Mouse (Mus musculus) heart, embryonic 16.5 days (tissue): Measurements from ENCODE around the gene Llph. TPM values are rescaled to one million over a fixed set of nuclear protein-coding genes. Genes with fewer than 3 reads are reported as not detected.
A peak's percentile ranks its signal among the peaks of the same experiment; 100 is the strongest.

Experiments
- ATAC-seq: fragments of 200-750 bp; cut with Nextera tagmentation; replicated peaks from 2 replicates; pipeline ENCODE4 v1.8.0; 2017; ENCODE audit warnings: moderate number of reproducible peaks; ENCODE audit not compliant: insufficient read depth, low FRiP score; ENCODE audit errors: extremely low read depth
- H3K27ac ChIP-seq: fragments of 300-500 bp; sonication (generic); 2 replicates; pipeline ENCODE4 v1.5.1; 2014; ENCODE audit warnings: mild to moderate bottlenecking, low read length, control low read depth, moderate library complexity
- H3K27me3 ChIP-seq: fragments of 300-500 bp; sonication (generic); 2 replicates; pipeline ENCODE4 v1.6.1; 2014; ENCODE audit warnings: low read length, mixed read lengths; ENCODE audit not compliant: control insufficient read depth, insufficient read depth
- H3K36me3 ChIP-seq: fragments of 300-500 bp; sonication (generic); 2 replicates; pipeline ENCODE4 v1.6.1; 2014; ENCODE audit not compliant: control insufficient read depth, insufficient read depth
- H3K4me1 ChIP-seq: fragments of 300-500 bp; sonication (generic); 2 replicates; pipeline ENCODE4 v1.6.1; 2014; ENCODE audit warnings: low read length, mixed read lengths; ENCODE audit not compliant: control insufficient read depth, insufficient read depth
- H3K4me2 ChIP-seq: fragments of 300-500 bp; sonication (generic); 2 replicates; pipeline ENCODE4 v1.6.1; 2014; ENCODE audit warnings: low read depth, mild to moderate bottlenecking, control low read depth, low read length
- H3K4me3 ChIP-seq: fragments of 300-500 bp; sonication (generic); 2 replicates; pipeline ENCODE4 v1.5.1; 2014; ENCODE audit warnings: mild to moderate bottlenecking, control low read depth, low read length
- H3K9ac ChIP-seq: fragments of 300-500 bp; sonication (generic); 2 replicates; pipeline ENCODE4 v1.6.1; 2014; ENCODE audit warnings: low read length, control low read depth
- H3K9me3 ChIP-seq: fragments of 300-500 bp; sonication (generic); replicated peaks from 2 replicates; pipeline ENCODE4 v1.6.1; 2016; ENCODE audit warnings: low read length; ENCODE audit not compliant: control insufficient read depth
- WGBS: fragments of 180-500 bp; shearing (Covaris S2); extraction: QIAGEN DNeasy Blood & Tissue Kit; methylation state at CpG from one replicate; pipeline ENCODE4 v1.1.7; 2014; 5-methylcytosine and 5-hydroxymethylcytosine counted together
- polyA plus RNA-seq: library from polyadenylated mRNA; unstranded; fragments of >200 nt; fragmentation: Nextera tagmentation; extraction: Ambion mirVana; gene quantifications from 2 replicates; pipeline ENCODE4 v1.2.1, GENCODE M21; 2015

Llph gene
- polyA plus RNA-seq, 1 experiment from 2014 or later = 25.5 TPM

DNA sequence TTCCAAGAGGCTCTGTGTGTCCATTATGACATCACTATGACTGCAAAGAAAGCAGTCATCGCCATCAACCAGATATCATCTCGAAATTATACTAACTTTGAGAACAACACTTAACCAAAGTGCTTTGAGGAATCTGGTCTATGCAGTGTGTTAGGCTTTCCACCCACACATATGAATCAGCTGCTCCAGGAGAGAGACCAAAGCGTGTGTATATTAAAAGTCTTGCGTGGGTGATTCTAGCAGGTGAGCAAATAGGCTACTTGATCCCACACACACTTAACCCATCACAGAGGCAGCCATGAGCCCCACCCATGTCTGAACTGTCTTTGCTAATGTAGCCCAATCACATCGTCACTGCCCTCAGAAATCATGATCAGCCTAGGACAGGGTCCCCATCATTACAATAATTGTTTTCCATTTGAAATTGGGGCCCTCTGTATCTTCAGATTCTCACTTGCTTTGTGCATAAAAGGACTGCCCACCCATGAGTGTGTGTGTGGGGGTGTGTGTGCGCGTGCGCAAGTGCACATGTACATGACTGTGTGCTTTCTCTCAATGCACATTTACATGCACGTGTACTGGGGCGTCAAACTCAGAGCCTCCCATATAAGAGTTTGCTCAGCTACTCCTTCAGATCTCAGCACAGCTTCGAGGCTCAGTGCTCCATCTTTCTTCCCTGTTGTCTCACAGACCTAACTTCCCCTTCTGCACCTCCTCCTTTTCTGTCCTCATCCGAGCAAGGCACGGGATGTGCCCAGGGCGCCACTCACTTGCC lies 29.6 kb upstream of the Llph start:
- H3K4me2 ChIP-seq = no peak overlapping the region
- H3K9me3 ChIP-seq = no peaks in the 10 kb centered on the region
- H3K27ac ChIP-seq = no peak overlapping the region
- H3K36me3 ChIP-seq = no peaks in the 10 kb centered on the region
- H3K9ac ChIP-seq = no peak overlapping the region
- ATAC-seq = no peak
- H3K4me1 ChIP-seq = no peaks in the 10 kb centered on the region; the same call in 1 of the 2 replicates
- no peak overlapping the region for H3K4me3 ChIP-seq
- no peaks in the 10 kb centered on the region; the same call in 1 of the 2 replicates for H3K27me3 ChIP-seq
- 72% methylated on average over 14 of the region's 14 CpGs for WGBS

DNA sequence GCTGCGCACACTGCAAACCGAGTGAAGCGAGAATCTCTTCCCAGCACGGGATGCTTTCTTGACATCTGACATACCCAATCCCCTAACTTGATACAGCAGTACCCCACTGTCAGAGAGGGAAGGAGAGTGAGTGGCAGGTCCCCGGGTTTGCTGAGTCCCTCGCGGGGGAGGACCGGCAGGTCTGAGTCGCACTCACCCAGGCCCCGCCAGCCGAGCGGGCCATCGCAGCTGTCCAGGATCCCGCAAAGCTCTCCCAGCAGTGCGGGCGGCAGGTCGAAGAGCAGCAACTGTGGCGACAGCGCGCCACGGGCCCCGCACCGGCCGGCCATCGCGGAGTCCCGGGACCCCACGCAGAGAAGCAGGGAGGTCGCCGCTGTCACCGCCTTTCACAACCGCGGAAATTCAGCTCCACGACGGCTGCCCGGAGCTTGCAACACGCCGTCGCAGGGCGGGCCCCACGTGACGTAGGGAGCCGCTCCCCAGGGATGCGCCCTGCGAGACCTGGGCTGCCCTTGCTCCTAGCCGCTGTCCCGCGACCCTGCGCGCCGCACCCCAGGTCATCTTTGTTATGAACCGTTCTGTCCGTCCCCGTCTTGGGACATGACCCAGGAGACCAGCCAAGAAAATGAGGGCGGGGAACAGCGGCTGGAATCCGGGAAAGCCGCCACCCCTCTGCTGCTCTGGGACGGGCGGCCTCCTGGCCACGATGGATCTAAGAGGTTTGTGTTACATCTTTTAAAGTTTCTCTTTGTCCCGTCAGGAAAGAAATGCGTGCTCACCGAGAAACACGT lies 25.5 kb upstream of the Llph start, which contains the start of gene Tmbim4:
Gene Tmbim4, plus strand, starts transcription at position 460 of the 791 bp plus-strand sequence.
- Histone ChIP-seq H3K27me3 (no peaks in the 10 kb centered on the region; the same call in 1 of the 2 replicates), H3K9ac (peak within 1 kb of the TSS; percentile 67), H3K9me3 (no peaks in the 10 kb centered on the region), H3K4me1 (no peaks in the 10 kb centered on the region; the same call in 1 of the 2 replicates), H3K4me3 (peak within 1 kb of the TSS; percentile 70), H3K27ac (no peak within 1 kb of the TSS), H3K4me2 (peak within 1 kb of the TSS; percentile 96), H3K36me3 (no peaks in the 10 kb centered on the region)
- peak; percentile 76 for ATAC-seq
- under 1% methylated on average over 65 of the region's 65 CpGs for WGBS

DNA sequence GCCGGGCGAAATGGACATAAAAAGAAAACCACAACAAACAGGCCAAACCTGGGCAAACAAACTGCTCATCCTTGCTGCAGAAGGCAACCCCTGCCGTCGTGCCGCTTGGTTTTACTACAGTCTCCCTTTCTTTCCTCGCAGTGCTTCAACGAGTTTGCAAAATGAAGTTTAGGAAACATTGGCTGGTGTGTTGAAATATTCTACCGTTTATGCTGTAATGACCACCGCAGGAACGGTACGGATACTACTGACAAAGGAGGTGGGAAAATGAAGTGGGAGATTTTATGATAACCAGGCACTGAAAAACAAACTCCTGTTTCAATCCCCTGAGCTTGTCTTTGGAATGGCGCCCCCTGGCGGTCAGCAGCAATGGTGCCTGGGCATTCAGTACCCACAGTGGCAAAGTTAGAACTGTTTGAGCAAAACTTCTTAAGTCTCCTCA lies 24.9 kb upstream of the Llph start, which contains the start of gene Irak3:
Gene Irak3, minus strand, starts transcription at position 170 of the 442 bp plus-strand sequence.
- H3K4me1 ChIP-seq = no peaks in the 10 kb centered on the region; the same call in 1 of the 2 replicates
- peak within 1 kb of the TSS; percentile 70 for H3K4me3 ChIP-seq
- no peaks in the 10 kb centered on the region for H3K36me3 ChIP-seq
- H3K27ac ChIP-seq = no peak within 1 kb of the TSS
- H3K9ac ChIP-seq = peak within 1 kb of the TSS; percentile 67
- peak within 1 kb of the TSS; percentile 96 for H3K4me2 ChIP-seq
- H3K9me3 ChIP-seq = no peaks in the 10 kb centered on the region
- peak; percentile 65; the same call in 1 of the 2 replicates for ATAC-seq
- no peaks in the 10 kb centered on the region; the same call in 1 of the 2 replicates for H3K27me3 ChIP-seq
- 1% methylated on average over 13 of the region's 13 CpGs for WGBS

DNA sequence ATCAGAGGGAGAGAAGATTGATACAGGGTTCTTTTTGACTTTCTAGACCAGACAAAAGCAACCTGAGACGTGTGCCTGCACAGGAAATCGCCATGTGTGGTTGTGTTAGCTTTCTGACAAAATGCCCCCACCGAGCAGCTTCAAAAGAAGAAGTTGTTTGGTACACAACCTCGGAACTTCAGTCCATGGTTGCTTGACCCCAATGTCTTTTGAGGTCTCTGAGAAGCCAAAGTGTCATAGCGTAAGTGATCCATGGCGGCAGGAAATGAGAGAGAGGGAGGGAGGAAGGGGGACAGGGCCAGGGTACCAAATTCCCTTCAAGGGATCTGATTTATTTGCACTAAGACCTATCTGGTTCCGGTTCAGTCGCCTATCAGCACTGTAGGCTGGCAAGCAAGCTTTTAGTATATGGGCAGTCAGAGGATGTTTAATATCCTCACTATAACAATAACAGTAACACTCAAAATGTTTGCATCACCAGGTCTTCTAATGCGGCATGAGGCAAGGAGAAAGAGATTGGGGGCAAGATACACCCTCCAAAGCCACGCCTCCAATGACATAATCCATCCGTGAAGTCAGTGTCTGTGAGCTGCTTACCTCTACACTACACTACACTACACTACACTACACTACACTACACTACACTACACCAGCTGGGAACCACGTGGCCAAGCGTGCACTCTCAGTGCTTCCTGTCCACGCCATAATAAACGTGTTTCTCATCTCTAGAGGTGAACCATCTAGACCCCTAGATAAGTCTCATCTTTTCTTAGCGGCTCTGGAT lies 24.2 kb upstream of the Llph start:
- no peaks in the 10 kb centered on the region for H3K36me3 ChIP-seq
- peak overlapping the region; percentile 96; the same call in 1 of the 2 replicates for H3K4me2 ChIP-seq
- no peak overlapping the region for H3K27ac ChIP-seq
- no peaks in the 10 kb centered on the region for H3K9me3 ChIP-seq
- H3K27me3 ChIP-seq = no peaks in the 10 kb centered on the region; the same call in 1 of the 2 replicates
- H3K4me1 ChIP-seq = no peaks in the 10 kb centered on the region; the same call in 1 of the 2 replicates
- H3K4me3 ChIP-seq = no peak overlapping the region
- H3K9ac ChIP-seq = no peak overlapping the region
- ATAC-seq = no peak
- 66% methylated on average over 16 of the region's 16 CpGs for WGBS

DNA sequence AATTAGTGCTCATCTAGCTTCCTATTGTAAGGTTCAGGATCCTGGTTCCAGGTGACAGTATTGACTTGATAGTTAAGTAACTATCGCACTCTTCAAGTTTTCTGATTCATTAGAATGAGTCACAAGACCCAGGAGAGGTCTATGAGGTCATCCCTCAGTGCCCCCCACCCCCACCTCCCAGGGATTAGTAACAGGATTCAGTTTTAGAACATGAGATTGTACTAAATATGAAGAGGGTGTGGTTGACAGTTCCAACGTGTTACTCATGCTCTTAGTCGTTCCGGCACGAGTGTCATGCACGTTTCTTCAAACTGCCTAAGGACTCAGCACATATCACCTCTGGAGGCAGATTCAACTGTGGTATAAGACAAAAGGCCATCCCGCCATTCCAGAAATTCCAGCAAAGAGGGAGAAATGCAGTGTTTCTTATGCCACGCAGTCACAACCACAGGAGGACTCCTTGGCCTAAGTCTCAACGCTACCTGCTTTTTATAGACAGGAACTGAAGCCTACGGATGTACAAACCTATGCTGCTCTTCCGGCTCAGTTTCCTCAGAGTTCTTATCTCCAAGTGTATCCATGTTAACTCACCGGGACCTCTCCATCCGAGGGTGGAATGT lies 22.2 kb upstream of the Llph start:
- ATAC-seq = no peak
- no peak overlapping the region for H3K9ac ChIP-seq

GRCm38 (mm10) chr10:120208015-120208414 lies 18.9 kb upstream of the Llph start:
- no peak overlapping the region for H3K4me2 ChIP-seq
- no peak for ATAC-seq
- H3K36me3 ChIP-seq = peaks cover 7% of the 10 kb centered on the region
- H3K9ac ChIP-seq = no peak overlapping the region
- H3K9me3 ChIP-seq = peaks cover 10% of the 10 kb centered on the region
- 76% methylated on average over 8 of the region's 8 CpGs for WGBS
- H3K4me1 ChIP-seq = peaks cover 9% of the 10 kb centered on the region; the same call in 1 of the 2 replicates
- no peak overlapping the region for H3K27ac ChIP-seq
- no peak overlapping the region for H3K4me3 ChIP-seq
- H3K27me3 ChIP-seq = no peaks in the 10 kb centered on the region

More for the DNA sequence above, 22.2 kb upstream of the Llph start:
- 67% methylated on average over 13 of the region's 13 CpGs for WGBS
- no peaks in the 10 kb centered on the region for H3K36me3 ChIP-seq
- H3K4me1 ChIP-seq = peaks cover 6% of the 10 kb centered on the region
- no peak overlapping the region for H3K4me3 ChIP-seq
- no peaks in the 10 kb centered on the region for H3K9me3 ChIP-seq
- H3K27me3 ChIP-seq = no peaks in the 10 kb centered on the region; the same call in 1 of the 2 replicates
- H3K27ac ChIP-seq = no peak overlapping the region
- no peak overlapping the region for H3K4me2 ChIP-seq

DNA sequence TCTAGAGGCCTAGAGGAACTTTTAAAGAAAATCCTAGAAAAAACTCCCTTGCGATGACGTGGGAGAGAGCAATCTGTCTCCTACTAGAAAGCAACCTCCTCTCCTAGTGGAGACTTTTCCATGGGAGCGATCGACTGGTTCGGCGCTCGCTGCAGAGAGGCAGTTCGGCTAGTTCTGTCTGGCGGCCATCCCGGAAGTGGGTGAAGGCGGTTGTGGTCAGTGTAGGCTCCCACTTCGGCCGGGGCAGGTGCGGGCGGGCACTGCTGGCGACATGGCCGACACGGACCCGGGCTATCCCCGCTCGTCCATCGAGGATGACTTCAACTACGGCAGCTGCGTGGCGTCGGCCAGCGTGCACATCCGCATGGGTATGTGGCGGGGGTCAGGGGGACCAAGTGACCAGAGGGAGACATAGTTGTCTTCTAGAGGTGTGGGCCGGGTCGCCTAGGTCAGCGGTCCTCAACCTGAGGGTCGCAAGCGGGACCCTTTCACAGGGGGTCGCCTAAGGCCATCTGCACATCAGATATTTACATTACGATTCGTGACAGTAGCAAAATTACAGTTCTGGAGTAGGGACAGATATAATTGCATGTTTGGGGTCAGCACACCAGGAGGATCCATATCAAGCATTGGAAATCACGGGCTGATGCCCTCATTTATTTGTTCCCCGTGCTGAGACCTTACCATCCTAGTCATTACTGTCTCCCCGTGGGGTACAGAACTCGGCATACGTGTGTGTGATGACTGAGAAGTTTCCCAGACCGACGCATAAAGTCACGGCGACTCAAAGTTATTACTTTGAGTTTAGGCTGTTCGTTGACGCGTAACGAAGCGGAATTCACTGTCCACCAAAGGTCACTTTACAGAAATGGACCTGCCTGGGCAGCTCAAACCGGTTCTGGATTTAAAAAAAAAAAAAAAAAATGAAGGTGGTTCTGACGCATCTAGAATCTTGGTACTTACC lies 18.0 kb upstream of the Llph start:
- H3K36me3 ChIP-seq = peaks cover 7% of the 10 kb centered on the region
- H3K9me3 ChIP-seq = peaks cover 10% of the 10 kb centered on the region
- 3% methylated on average over 53 of the region's 53 CpGs for WGBS
- peak overlapping the region; percentile 27; the same call in 1 of the 2 replicates for H3K27ac ChIP-seq
- peak overlapping the region; percentile 86 for H3K4me2 ChIP-seq
- peak overlapping the region; percentile 99 for H3K4me3 ChIP-seq
- H3K9ac ChIP-seq = peak overlapping the region; percentile 94
- ATAC-seq = peak; percentile 85
- peaks cover 9% of the 10 kb centered on the region; the same call in 1 of the 2 replicates for H3K4me1 ChIP-seq
- H3K27me3 ChIP-seq = no peaks in the 10 kb centered on the region
